Mouse (Mus musculus) testis, adult 10 weeks (tissue): ENCODE data around the gene Gm20715. TPM values are rescaled to one million over a fixed set of nuclear protein-coding genes. Genes with fewer than 3 reads are reported as not detected.

ENCODE experiments used
- polyA plus RNA-seq: library from polyadenylated mRNA; stranded (reverse); fragments of 350-450 nt; fragmentation: Illumina TruSeq; extraction: RNeasy Lipid Tissue Mini Kit (QIAGEN cat#74804); gene quantifications from one replicate; pipeline ENCODE4 v1.2.3, GENCODE M21; 2014; ENCODE audit warnings: low read depth, low replicate concordance

Gm20715 gene
- 3.3 TPM for polyA plus RNA-seq

DNA sequence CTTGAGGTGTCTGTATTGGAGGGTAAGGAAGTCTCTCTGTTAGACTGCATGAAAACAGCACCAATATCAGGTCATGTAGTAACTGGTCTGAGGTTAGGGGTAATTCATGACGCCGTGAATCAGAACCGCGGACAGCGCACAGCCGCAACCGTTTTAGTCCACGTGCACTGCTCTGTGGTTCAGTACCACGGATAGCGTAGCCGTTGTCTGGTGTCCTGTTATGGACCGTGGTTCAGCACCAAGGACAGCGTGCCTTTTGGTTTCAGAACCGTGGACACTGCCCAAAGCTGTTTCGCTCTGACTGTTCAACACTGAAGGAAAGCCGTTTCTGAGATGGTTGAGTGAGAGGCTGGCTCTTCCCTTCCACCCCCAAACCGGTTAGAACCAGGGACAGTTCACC lies at the start of gene Gm20715:
Gene Gm20715 (plus strand): TSS at position 235 of the 400 bp plus-strand sequence.

DNA sequence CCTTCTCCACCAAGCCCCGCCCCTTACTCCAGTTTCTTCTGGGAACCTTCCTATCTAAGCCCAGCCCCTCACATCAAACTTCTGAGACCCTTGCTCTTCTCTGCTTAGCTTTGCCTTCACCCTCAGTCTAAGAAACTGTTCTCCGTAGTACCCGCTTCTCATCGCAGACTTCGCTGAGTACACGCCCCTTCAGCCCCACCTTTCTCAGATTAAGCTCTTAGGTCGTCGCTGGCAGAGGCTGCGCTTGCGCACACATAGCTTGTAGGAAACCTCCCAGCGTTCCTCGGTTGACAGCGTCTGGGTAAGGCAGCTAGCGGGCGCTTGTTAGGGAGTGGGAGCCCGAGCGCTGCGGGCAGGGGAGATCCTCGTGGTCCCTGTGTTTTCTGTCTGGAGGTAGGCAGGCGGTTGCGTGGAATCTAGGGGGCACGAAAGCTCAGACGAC lies 47.0 kb upstream of the Gm20715 start, which contains the start of gene Zfp78:
Gene Zfp78 (plus strand): TSS at position 234 of the 442 bp plus-strand sequence.

DNA sequence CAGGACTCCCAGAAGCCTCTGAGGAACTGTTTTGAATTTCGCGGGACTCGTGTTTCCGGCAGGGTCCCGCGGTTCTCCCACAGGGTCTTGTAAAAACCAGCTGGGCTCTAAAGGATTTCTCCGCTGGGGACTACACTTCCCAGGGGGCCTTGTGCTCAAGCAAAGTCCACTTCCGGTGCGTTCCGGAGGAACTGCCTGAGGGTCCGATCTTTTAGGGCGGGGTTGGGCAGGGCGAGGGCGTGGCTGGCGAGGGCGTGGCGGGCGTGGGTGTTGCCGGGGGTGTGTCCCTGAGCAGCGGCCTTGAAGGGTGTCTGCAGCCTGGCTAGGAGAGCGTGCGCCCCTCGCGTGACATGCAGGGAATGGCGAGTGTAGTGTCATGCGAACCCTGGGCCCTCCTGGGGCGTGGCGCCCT lies 27.0 kb upstream of the Gm20715 start, which contains the start of gene Zfp28:
Gene Zfp28 (plus strand): TSS at position 252 of the 412 bp plus-strand sequence.

DNA sequence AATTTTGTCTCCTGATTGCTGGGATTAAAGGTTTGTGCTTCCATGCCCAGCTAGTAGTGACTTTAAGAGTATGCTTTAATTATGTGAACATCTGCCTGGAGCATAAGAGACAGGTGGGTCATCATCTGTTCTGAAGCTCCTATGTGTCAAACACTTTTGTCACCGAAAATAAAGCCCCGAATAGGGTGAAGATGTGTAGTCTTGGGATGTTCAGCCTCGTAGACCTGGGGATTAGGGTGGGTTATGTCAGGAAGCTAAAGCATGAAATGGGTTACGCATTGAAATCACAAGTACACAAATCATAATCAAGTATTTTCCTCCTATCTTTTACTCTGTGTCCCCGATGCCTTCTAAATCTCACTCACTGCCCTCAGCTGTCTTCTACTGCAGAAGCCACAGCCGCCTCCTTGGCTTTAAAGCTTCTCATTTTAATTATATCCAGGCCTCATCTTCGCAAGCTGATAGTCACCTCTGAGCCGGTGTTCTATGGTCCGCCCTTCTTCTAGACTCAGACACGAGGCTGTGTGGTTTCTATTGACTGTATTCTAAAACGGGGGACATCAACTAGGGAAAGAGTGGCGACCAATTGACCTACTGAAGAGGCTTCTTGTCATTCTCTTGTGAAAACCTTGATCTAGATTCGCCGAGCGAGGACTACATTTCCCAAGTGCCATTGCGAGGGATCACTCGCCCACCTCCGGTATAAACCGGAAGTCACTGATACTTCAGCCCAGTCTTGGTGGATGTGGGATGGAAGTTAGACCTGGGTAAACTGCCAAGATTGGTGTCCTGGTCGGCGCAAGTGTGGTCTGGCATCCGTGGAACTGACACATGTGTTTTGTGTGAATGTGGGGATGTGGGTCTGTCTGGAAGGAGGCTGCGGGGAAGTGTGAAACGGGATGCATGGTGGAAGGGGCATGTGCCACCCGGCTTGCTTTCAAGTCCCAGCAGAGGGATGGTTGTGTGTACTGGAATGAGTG lies 11.8 kb upstream of the Gm20715 start, which contains the start of gene Smim17:
Gene Smim17 (plus strand): TSS at position 720 of the 980 bp plus-strand sequence.

DNA sequence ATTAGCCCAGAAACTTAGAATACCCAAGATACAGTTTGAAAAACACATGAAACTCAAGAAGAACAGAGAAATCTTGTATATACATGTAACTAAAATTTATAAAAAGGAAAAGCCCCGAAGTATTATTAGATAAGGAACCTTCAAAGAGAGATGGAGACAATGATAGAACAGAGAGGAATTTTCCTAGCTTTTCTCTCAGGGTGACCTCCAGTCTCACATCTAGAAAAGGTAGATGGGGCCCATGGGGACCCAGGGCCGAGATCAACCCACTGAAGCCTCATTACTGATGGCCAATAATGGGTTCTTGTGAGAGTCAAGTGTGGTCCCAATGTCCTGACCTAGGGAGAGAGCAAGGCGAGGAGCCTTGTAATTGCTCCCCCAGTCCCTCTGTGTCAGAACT lies 28.3 kb downstream of the Gm20715 start, which contains the start of gene Olfr1344:
Gene Olfr1344 (plus strand): TSS at position 301 of the 400 bp plus-strand sequence.

DNA sequence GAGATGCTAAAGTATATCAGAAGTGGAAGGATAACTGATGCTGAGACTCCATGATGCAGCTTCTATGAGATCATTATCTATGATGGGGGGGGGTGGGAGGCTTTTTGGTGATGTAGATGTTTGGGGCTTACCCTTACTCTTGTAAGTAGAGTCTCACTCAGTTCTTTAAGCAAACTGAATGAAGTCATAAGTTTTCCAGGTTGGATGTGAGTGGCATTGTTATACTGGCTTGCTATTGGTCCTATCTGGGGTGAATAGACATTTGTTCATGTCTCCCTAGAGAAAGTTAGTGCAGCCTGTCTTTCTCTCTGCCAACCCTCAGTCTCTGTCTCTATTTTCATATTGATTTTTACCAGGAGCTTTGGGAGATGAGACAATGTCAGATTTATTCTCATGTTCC lies 45.8 kb downstream of the Gm20715 start, which contains the start of gene Olfr1336:
Gene Olfr1336 (plus strand): TSS at position 301 of the 400 bp plus-strand sequence.

DNA sequence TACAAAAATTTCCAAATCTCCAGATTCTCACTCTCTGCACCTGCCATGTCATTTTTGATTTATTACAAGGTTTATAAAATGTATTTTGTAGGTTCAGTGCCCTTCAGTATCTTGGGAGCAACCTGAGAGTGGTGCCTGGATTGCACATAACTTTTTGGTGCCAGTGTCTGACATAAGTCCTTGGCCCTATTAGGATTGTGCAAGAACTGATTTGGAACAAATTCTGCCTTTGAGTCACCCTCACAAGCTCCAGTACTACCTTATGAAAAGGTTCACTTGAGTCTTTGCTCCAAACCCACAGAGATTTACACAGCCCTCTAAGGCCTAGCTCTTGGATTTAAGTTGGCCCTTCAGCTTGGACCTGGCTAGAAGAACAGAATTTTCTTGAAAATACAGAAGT lies 56.9 kb downstream of the Gm20715 start, which contains the start of gene Olfr1346:
Gene Olfr1346 (plus strand): TSS at position 151 of the 400 bp plus-strand sequence.

DNA sequence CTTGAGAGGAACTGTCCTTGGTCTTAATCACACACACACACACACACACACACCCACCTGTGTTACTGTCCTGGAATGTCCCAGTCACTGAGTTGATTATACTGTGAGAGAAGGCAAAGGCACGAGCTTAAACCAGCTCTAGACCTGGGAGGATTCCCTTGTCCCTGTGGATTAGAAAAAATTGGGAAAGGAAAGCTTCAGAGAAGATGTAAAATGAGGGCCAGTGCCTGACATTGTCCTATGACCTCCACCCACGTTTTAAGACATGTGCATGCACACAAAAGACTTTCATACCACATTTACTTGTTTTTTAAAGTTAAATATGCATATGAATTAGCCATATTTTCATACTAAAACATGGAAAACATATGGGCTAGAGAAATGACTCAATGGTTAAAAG lies 76.8 kb downstream of the Gm20715 start, which contains the start of gene Olfr5:
Gene Olfr5 (minus strand): TSS at position 101 of the 400 bp plus-strand sequence.

Other genes starting within 250 kb of the Gm20715 start
- 4.7 TPM for gene Zfp444, start 238.1 kb upstream of the Gm20715 start, polyA plus RNA-seq
- gene Galp, start 213.2 kb upstream of the Gm20715 start, polyA plus RNA-seq = 0.39 TPM
- 0.80 TPM for gene Zscan5b, start 188.0 kb upstream of the Gm20715 start, polyA plus RNA-seq
- gene Epp13, start 157.6 kb upstream of the Gm20715 start, polyA plus RNA-seq = not detected
- 19.8 TPM for gene Zfp667, start 123.7 kb upstream of the Gm20715 start, polyA plus RNA-seq
- 7.7 TPM for gene Zfp583, start 79.0 kb upstream of the Gm20715 start, polyA plus RNA-seq
- gene Gm3854, start 66.5 kb upstream of the Gm20715 start, polyA plus RNA-seq = 3.0 TPM
- gene Zfp78, start 47.0 kb upstream of the Gm20715 start, polyA plus RNA-seq = 18.0 TPM
- gene Zfp28, start 27.0 kb upstream of the Gm20715 start, polyA plus RNA-seq = 9.9 TPM
- gene Smim17, start 11.6 kb upstream of the Gm20715 start, polyA plus RNA-seq = 2.9 TPM
- not detected for gene Olfr1344, start 28.4 kb downstream of the Gm20715 start, polyA plus RNA-seq
- gene Olfr1336, start 45.9 kb downstream of the Gm20715 start, polyA plus RNA-seq = 0.17 TPM
- gene Olfr1346, start 56.8 kb downstream of the Gm20715 start, polyA plus RNA-seq = 0.07 TPM
- not detected for gene Olfr5, start 76.7 kb downstream of the Gm20715 start, polyA plus RNA-seq
- gene Olfr1347, start 89.5 kb downstream of the Gm20715 start, polyA plus RNA-seq = not detected
- not detected for gene Olfr1348, start 98.5 kb downstream of the Gm20715 start, polyA plus RNA-seq
- 0.29 TPM for gene Olfr1349, start 112.7 kb downstream of the Gm20715 start, polyA plus RNA-seq
- not detected for gene Olfr1350, start 154.6 kb downstream of the Gm20715 start, polyA plus RNA-seq